Mouse (Mus musculus) embryo, embryonic 9.5 days (tissue): Measurements from ENCODE around the gene Lrrn1.

ENCODE experiments used
- DNase-seq: peaks from one replicate; pipeline ENCODE4 v3.0.0-alpha.2; 2017; ENCODE audit errors: extremely low spot score

The Lrrn1 gene

GRCm38 (mm10) chr6:107583759-107584383 is 54.3 kb downstream of the Lrrn1 start:
- DNase-seq: no peak

- DNase-seq: no peak
Measured at GRCm38 (mm10) chr6:107605151-107605550, 75.6 kb downstream of the Lrrn1 start.

- DNase-seq: no peak
Measured at GRCm38 (mm10) chr6:107614288-107614687, 84.7 kb downstream of the Lrrn1 start.
